Mouse (Mus musculus) liver, adult (tissue): Measurements from ENCODE around the gene Lancl1.
A peak's percentile ranks its signal among the peaks of the same experiment; 100 is the strongest.

ENCODE experiments used
- GATA4 ChIP-seq: IDR thresholded peaks from 2 replicates; pipeline ENCODE4 v1.6.1; 2014; ENCODE audit warnings: mild to moderate bottlenecking, low read length; ENCODE audit not compliant: insufficient replicate concordance

Lancl1 gene

DNA sequence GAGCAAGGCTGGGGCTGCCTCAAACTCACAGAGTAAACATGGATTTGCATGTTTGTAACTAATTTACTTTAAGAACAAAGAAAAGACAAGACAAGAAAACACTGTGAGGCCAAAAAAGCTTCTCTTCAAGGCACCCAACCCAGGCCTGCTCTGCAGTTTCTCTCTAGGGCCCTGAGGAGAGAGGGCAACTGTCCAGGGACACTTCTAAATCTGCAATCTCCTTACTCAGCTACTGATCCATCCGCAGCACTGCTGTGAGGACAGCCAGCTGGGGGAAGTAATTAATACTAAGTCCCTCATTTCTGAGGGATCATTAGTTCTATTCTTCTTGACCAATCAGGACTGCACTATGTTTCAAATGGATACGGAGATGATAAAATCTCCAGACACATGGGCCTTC is 12.5 kb downstream of the Lancl1 start:
- TF ChIP-seq GATA4, result no peak

DNA sequence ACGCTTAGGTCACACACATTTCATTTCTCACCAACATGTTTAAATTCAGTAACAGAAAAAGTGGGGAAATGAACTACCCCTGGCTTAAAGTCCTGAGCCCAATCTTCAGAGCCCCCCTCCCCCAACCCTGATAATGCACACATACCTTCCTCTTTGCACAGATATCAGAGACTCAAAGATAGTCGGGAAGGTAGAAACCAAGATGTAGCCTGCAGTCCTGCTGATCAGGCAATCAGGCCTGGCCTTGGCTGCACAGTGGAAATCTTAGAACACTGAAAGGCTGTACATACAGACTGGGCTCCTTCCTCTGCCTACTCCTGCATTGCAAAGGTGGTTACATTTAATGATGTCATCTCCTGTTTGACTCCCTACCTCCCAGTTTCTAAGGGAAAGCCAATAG is 15.9 kb downstream of the Lancl1 start:
- no peak for TF ChIP-seq GATA4

DNA sequence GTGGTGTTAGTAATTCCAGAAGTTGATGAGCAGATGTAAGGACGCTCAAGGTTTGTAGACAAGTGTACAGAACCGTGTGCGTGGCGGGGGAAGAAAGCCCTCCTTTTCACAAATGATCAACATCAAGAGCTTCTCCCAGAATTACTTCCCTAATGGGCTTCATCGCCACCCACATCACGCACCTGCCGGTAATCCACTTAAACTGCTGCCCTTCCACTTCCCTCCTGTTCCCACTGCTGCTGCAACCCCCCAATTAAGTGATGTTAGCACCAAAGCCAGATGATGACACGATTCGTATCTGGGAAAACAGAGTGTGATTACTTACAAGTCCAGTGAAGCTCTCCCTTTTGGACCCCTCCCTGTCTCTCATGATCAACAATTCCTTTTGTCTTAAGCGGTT is 16.6 kb downstream of the Lancl1 start:
- no peak for TF ChIP-seq GATA4

DNA sequence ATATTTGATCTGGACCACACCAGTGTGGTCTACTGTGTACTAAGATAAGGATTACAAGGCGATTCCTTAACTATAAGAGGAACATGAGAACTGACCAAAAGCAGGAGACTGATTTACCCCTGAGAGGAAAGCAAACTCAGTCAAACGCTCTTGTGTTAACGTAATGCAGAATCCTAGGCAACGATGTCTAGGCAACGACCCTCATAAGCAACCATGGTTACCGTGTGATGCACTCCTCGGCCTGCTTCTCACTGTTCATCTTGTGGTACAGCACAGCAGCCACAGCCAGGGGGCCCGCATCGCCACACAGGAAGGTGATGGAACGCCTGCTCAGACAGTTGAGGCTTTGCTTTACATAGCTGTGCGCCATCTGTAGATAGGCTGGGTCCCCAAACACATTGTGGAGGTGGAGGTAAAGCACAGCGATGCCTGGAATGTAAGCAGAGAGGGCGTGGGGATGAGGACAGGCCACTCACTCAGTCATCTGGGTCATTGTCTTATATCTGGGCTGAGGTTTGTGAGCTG is 18.0 kb downstream of the Lancl1 start:
- no peak for TF ChIP-seq GATA4

DNA sequence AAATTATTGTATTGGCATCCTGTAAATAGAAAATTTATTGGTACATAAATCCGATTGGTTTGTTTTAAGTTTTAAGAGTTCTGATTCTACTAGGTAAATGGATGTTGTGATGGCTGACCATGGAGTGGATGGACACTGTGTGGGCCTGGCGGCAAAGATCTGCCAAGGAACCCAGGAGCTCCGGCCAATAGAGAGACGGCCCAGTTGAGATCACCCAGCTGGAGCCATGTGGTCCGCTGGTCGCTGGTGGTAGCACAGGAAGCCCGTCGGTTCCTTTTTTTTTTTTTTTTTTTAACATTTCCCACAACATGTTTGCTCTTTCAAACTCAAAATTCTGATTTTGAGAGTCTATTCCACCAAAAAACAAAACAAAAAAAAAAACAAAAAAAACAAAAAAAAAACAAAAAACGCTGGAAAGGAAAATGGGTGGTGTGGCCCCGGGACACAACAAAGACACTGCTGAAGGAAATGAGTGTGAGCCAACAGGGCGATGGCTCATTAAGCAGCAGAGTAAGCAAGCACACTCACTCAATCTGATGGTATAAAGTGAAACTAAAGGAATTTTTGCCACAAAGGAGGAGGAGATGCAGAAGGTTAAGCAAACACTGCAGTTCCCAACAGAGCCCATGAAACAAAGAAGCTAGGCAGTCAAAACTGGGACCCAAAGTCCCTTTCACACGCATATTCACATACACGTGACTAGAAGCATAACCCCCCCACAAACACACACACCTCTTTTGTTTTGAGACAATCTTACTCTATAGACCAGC is 21.4 kb downstream of the Lancl1 start:
- TF ChIP-seq GATA4, result no peak

DNA sequence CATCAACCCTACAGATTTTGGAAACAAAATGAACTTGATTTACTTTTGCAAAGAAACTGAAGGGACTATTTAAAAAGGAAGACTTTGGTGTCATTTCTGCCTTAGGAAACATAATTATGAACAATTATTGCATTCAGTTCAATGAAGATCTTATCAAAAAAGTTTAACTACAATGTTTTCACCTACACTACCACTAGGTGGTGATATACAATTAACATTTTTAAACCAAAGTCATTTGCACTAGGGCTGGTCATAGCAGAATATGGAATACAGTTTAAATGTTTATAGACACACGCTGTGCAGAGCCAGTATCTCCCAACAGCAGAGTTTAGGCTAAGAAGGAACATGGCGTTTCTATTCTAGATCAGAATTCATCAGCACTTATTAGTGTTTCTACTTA is 24.5 kb downstream of the Lancl1 start:
- TF ChIP-seq GATA4, result no peak

DNA sequence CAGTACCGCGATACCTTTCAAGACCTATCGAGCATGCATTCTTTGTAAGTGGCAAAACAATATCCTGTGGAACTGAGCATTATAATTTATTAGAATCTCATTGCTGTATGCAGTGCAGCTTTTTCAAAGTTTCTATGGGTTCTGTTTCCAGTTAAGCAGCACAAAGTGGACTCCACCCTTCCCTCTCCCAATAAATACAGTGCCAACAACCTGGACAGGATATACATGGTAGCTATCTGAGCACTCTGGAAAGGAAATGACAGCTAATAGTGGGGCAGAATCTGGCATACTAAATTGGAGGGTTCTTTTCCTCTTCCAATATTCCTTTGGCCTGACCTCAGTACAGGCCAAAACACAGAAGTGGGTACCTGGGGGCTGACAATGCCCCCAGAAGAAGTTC is 28.2 kb downstream of the Lancl1 start:
- no peak for TF ChIP-seq GATA4

DNA sequence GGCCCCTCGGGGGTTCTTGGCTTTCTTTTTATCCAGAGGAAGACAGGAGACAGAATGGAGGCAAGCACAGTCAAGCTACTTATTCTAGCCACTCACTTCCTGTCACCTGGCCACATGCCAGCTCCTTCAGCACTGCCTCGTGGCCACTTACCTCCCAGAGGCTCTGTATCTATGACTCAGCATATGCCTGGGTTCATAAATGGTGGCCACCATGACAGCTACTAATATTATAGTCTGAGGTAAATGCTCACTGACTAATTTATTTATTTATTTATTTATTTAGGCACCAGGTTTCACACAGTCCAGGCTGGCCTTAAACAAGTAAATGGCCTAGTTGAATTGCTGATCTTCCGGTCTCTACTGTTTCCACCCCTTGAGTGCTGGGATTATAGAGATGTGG is 35.0 kb downstream of the Lancl1 start:
- TF ChIP-seq GATA4, result no peak

DNA sequence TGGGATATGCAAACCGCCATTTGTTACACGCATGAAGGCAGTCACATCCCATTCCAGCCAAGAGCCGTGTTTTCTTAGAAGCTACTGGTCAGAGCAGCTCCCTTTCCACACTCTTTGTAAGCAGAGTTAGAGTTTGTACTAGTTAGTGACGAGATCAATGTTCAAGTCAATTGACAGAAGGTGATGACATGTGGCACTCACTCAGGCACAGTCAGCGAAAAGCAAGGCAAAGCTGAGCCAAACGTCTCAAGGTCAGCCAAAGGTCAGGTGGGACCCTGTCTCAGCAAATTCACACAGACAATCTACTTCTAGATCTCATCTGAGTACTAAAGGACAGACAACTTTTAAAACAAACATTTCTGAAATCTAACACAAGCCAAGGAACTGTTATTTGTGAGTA is 36.4 kb downstream of the Lancl1 start:
- TF ChIP-seq GATA4, result no peak

DNA sequence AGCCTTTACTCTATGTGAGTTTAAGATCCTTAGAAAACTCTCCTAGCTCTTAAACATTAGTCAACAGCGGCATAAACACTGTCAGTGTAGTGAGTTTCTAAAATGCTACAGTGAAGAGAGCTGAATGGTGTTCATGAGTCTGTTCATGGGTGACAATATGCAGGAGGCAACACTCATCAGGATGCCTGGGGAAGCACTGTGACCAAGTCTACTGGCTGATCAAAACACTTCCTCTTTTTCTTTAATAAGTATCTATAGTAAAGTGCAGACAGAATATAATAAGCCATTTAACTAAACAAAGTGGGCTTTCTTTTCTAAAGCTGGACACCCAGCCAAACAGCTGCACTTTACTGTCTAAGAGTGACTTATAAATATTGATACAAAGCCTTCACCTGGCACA is 37.3 kb downstream of the Lancl1 start:
- TF ChIP-seq GATA4, result no peak

DNA sequence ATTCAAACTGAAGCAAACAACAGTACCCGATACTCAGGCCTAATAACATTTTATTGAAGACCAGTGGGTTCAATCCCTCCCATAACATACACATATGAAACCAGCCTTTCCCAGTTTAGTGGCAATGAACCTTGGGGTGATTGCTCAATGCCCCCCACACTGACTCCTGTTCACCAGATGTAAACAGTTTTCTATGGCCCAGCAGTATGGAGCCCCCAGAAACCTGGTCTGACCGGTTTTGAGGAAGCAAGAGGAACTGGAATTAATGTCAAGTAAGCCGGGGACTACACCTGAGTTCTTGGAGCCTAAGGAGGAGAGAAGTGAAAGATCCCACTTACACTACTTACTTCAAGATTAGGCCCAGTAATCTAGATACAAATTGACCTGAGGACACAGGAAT is 38.2 kb downstream of the Lancl1 start:
- no peak for TF ChIP-seq GATA4

DNA sequence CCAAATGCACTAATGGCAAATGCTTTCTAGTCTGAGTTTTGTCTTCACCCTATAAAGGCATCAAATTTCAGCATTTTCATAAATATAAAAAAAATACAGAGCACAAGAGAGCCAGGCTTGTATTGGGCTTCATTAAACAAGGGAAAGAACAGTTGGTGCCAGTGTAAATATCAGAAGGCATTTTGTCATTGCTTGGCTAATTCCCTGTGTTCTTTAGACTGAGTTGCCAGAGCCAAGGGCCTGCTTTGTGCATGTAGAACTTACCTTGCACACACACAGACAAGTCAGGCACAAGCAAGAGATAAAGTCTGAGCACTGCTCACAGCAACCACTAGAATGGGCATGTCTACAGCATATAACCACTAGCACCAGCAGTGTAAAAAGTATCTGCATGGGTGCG is 40.1 kb downstream of the Lancl1 start:
- no peak for TF ChIP-seq GATA4

DNA sequence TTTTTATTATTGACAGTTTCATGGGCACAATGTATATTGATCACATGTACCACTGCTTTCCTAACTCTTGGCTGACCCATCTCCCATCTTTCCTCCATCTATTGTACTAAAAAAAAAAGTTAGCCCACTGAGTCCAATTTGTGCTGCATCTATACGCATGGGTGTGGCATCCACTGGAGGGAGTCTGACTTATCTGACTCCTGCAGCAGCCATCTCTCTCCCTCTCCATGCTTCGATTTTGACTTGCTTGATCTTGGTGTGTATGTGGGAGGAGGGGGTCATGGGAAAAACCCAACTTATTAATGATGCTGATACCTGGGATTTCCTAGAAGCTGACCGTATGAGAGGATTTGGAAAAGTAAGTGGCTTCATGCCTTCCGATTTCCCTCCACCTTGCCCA is 40.5 kb downstream of the Lancl1 start:
- no peak for TF ChIP-seq GATA4

DNA sequence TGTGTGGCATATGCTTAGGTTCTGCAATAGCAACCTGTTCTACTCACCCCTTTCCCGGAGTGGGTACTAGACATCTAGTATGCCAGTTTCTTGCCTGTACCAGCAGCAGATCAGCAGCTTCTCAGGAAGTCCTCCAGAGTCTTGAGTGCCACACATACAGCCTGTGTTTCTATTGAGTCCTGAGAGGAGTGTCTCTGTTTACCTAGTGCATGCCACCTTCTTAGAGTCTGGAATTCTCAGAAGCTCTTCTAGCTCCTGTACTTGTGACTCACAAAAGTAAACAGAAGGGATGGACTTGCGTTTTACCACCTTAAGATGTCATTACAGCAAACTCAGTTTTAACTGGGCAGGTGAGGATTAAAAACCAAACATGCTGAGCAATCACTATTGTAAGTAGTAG is 41.9 kb downstream of the Lancl1 start:
- TF ChIP-seq GATA4, result no peak

DNA sequence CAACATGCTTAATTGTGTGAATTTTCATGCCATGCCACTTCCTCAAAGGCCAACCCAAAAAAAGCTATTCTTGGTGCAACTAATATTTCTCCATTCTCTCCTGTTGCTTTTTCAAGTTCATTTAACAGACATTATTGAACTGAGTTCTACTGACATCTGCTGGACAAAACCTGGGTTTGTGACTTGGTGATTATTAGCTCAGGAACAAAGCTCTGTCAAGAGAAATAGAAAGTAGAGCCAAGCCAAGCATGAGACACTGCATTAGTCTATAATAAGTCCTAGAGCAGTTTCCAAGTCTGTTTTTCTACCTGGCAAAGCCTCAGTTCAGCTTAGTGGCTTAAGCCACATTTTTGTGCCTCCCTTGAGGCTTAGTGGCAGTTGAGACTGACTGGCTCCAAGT is 45.9 kb downstream of the Lancl1 start:
- TF ChIP-seq GATA4, result no peak

DNA sequence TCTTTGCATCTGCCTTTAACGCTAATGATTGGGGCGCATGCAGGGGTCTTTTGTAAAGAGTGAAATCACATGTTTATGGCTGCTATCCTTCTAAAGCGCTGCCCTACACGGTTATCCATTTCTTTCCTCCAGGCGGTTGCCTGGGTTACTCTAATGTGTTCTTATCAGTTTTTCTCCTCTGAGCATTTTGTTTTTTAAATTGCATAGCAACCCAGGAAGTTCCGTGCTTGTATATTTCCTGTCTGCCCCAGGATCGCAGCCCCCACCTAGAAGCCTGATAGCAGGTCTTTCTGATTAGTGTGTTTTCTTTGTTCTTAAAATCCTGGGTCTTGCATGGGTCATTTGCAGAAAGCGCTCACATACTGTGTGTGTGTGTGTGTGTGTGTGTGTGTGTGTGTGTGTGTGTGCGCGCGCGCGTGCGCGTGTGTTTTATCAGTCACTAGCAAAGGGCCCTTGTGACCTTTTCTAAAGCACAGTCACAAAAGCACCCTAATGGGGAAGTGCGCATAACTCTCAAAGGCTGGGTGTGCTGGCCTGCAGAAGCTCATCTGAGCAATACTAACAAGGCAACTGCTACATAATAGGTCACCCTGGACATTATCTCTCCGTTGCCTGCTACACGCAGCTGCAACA is 51.0 kb downstream of the Lancl1 start:
- peak; percentile 69; the same call in 1 of the 2 replicates for TF ChIP-seq GATA4

DNA sequence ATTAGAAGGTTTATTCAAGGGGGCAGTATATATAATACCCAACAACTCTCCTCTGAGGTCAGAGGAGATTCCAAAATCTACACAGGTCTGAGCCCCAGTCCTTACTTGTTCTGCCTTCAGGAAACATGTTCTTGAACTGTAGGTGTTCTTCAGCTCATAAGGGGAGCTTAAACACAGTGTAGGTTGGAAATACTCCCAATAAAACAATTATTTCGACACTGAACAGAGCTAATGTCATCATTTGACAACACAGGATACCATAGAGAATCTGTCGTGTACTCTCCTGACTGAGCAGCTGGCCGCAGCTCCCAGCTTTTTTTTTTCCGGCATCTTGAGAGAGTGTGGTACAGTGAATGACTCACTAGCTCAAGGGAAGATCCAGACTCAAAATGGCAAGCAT is 52.8 kb downstream of the Lancl1 start:
- no peak for TF ChIP-seq GATA4
